ENCODE assay signal across 18 mouse cellular contexts in the genomic region with DNA sequence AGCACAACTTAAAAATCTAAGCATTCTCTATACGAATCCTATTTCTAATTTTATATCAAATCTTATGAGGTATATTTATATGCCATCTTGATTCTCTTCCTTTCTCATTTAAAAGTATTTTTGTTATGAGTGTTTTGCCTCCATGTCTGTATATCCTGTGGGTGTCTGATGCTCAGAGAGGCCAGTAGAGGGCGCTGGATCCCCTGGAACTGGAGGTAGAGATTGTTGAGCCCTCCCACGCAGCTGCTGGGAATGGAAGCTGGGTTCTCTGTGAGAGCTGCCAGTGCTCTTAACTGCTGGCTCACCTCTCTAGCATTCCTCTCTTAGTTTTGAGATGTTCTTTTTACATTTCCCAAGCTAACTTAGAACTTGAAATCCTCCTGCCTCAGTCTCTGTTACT.
DNase-seq lines count a peak whose midpoint lies in the region; ATAC-seq and TF ChIP-seq lines count a peak whose summit lies in the region.
"Had no signal": no experiment of that assay in that cellular context is flagged by ENCODE, and none has a peak within 500 bp of the region (broad histone marks: within the 10 kb centered on the region; RNA-seq: fewer than 3 reads in every experiment).

No protein-coding gene starts in this region.

- no peaks in the 10 kb centered on the region for H3K9me3 ChIP-seq in liver, embryonic 14.5 days (ENCODE audit: control insufficient read depth, low read length)
- H3K9me3 ChIP-seq in liver, embryonic 11.5 days (ENCODE audit: control insufficient read depth, low read length) = no peaks in the 10 kb centered on the region
- no peaks in the 10 kb centered on the region for H3K9me3 ChIP-seq in E14TG2a.4 (ENCODE audit: low read length)
- no peaks in the 10 kb centered on the region for H3K9me3 ChIP-seq in stomach, postnatal 0 days (ENCODE audit: control insufficient read depth, low read length)
- H3K9me3 ChIP-seq: heart, embryonic 15.5 days; hindbrain, embryonic 13.5 days; limb, embryonic 13.5 days; neural tube, embryonic 15.5 days had no signal

- no peaks in the 10 kb centered on the region for H3K36me3 ChIP-seq in liver, embryonic 14.5 days (replicated peaks; ENCODE audit: control insufficient read depth, insufficient read depth, low read depth)
- H3K36me3 ChIP-seq in liver, embryonic 11.5 days (ENCODE audit: control insufficient read depth, insufficient read depth, low read length) = no peaks in the 10 kb centered on the region
- H3K36me3 ChIP-seq in E14TG2a.4 (ENCODE audit: insufficient read depth, low read length) = no peaks in the 10 kb centered on the region
- no peaks in the 10 kb centered on the region for H3K36me3 ChIP-seq in stomach, postnatal 0 days (ENCODE audit: control insufficient read depth, insufficient read depth, low read length)
- H3K36me3 ChIP-seq: heart, embryonic 15.5 days; hindbrain, embryonic 13.5 days; limb, embryonic 13.5 days; neural tube, embryonic 15.5 days had no signal

- peak; percentile 53 for TF ChIP-seq CTCF in liver, embryonic 14.5 days (IDR thresholded peaks at IDR 0.05; ENCODE audit: low read depth)
- TF ChIP-seq CTCF in E14TG2a.4 (conservative IDR thresholded peaks at IDR 0.05; ENCODE audit: low read length) = peak; percentile 86
- peak; percentile 34; the same call in 1 of the 2 replicates for TF ChIP-seq CTCF in stomach, postnatal 0 days (IDR thresholded peaks at IDR 0.05; ENCODE audit: low read depth)

- no peak overlapping the region for H3K4me3 ChIP-seq in liver, embryonic 14.5 days (ENCODE audit: insufficient read depth in 1 of 2, low read depth in 2 of 2, low read length in 2 of 2)
- H3K4me3 ChIP-seq in liver, embryonic 11.5 days (ENCODE audit: low read depth, low read length) = no peak overlapping the region
- no peak overlapping the region for H3K4me3 ChIP-seq in E14TG2a.4 (replicated peaks; ENCODE audit: low read length)
- no peak overlapping the region for H3K4me3 ChIP-seq in stomach, postnatal 0 days (ENCODE audit: low read depth, low read length)
- H3K4me3 ChIP-seq: heart, embryonic 15.5 days; hindbrain, embryonic 13.5 days; limb, embryonic 13.5 days; neural tube, embryonic 15.5 days had no signal

- no peak overlapping the region for H3K9ac ChIP-seq in liver, embryonic 14.5 days (replicated peaks)
- H3K9ac ChIP-seq in liver, embryonic 11.5 days (ENCODE audit: low read depth, low read length) = no peak overlapping the region
- H3K9ac ChIP-seq in stomach, postnatal 0 days (ENCODE audit: low read length) = no peak overlapping the region
- H3K9ac ChIP-seq: forebrain, postnatal 0 days; heart, embryonic 15.5 days; hindbrain, embryonic 13.5 days; limb, embryonic 13.5 days; neural tube, embryonic 15.5 days had no signal

- TF ChIP-seq EP300 in liver, embryonic 14.5 days (IDR thresholded peaks at IDR 0.05; ENCODE audit: low read depth) = no peak
- TF ChIP-seq EP300 in stomach, postnatal 0 days (optimal IDR thresholded peaks at IDR 0.05) = no peak

- WGBS in liver, embryonic 14.5 days (ENCODE audit: insufficient replicate concordance) = 38% methylated on average over 3 of the region's 3 CpGs
- WGBS in liver, embryonic 11.5 days = 48% methylated on average over 3 of the region's 3 CpGs
- 54% methylated on average over 3 of the region's 3 CpGs for WGBS in stomach, postnatal 0 days

- no peak for ATAC-seq in liver, embryonic 14.5 days (ENCODE audit: insufficient read depth)
- ATAC-seq in liver, embryonic 11.5 days (replicated peaks; ENCODE audit: low FRiP score) = no peak
- no peak for ATAC-seq in stomach, postnatal 0 days (ENCODE audit: low FRiP score, low TSS enrichment)
- ATAC-seq: forebrain, postnatal 0 days had no signal

- no peak overlapping the region for H3K27ac ChIP-seq in liver, embryonic 14.5 days
- H3K27ac ChIP-seq in liver, embryonic 11.5 days (ENCODE audit: low read depth, low read length) = no peak overlapping the region
- no peak overlapping the region for H3K27ac ChIP-seq in stomach, postnatal 0 days (replicated peaks)
- H3K27ac ChIP-seq: heart, embryonic 15.5 days; hindbrain, embryonic 13.5 days; limb, embryonic 13.5 days; neural tube, embryonic 15.5 days had no signal

- no peaks in the 10 kb centered on the region for H3K4me1 ChIP-seq in liver, embryonic 14.5 days (replicated peaks; ENCODE audit: control insufficient read depth in 2 of 2, insufficient read depth in 2 of 2, low read length in 1 of 2)
- H3K4me1 ChIP-seq in liver, embryonic 11.5 days (replicated peaks; ENCODE audit: control insufficient read depth, insufficient read depth, low read length) = no peaks in the 10 kb centered on the region
- no peaks in the 10 kb centered on the region for H3K4me1 ChIP-seq in E14TG2a.4 (replicated peaks; ENCODE audit: low read depth, low read length)
- no peaks in the 10 kb centered on the region for H3K4me1 ChIP-seq in stomach, postnatal 0 days (replicated peaks; ENCODE audit: control insufficient read depth, insufficient read depth)
- H3K4me1 ChIP-seq: hindbrain, embryonic 13.5 days; limb, embryonic 13.5 days; neural tube, embryonic 15.5 days had no signal

- no peaks in the 10 kb centered on the region for H3K27me3 ChIP-seq in liver, embryonic 14.5 days (ENCODE audit: control insufficient read depth, insufficient read depth, low read length)
- H3K27me3 ChIP-seq in liver, embryonic 11.5 days (replicated peaks; ENCODE audit: control insufficient read depth, insufficient read depth, low read length) = no peaks in the 10 kb centered on the region
- H3K27me3 ChIP-seq in E14TG2a.4 (ENCODE audit: insufficient read depth, low read length) = no peaks in the 10 kb centered on the region
- H3K27me3 ChIP-seq in stomach, postnatal 0 days (ENCODE audit: control insufficient read depth, insufficient read depth, low read length) = no peaks in the 10 kb centered on the region
- H3K27me3 ChIP-seq: heart, embryonic 15.5 days; hindbrain, embryonic 13.5 days; limb, embryonic 13.5 days; neural tube, embryonic 15.5 days had no signal

- DNase-seq in liver, embryonic 14.5 days (ENCODE audit: low read depth in 3 of 3, low spot score in 3 of 3) = no peak
- DNase-seq in liver, embryonic 11.5 days (ENCODE audit: low spot score) = no peak
- DNase-seq in R1 (ENCODE audit: low read depth, low spot score) = peak; percentile 75
- DNase-seq in stomach, postnatal 0 days (ENCODE audit: low spot score) = no peak
- no peak for DNase-seq in kidney, postnatal 4 days
- DNase-seq in cerebellum, adult 9-10 months = no peak
- no peak for DNase-seq in embryo, embryonic 10 days (ENCODE audit: low spot score)
- DNase-seq: adrenal gland, postnatal 25 days; cerebellum, adult 11 months; forebrain, postnatal 0 days; gastrocnemius, postnatal 25 days; kidney, postnatal 14 days; lung, postnatal 36 days had no signal

- no peak overlapping the region for H3K4me2 ChIP-seq in liver, embryonic 14.5 days (ENCODE audit: low read depth)
- H3K4me2 ChIP-seq in liver, embryonic 11.5 days = no peak overlapping the region
- H3K4me2 ChIP-seq in stomach, postnatal 0 days (replicated peaks; ENCODE audit: low read depth) = no peak overlapping the region
- H3K4me2 ChIP-seq: heart, embryonic 15.5 days; hindbrain, embryonic 13.5 days; limb, embryonic 13.5 days; neural tube, embryonic 15.5 days had no signal

Comparison
In these comparisons a context has a peak if more than half of its experiments do, and no peak if none do; other contexts are left out.
1. CTCF ChIP-seq: peak in every context shown above with its lines; median percentile 86 in E14TG2a.4; 53 in liver, embryonic 14.5 days; 34 in stomach, postnatal 0 days.